Mouse (Mus musculus): ENCODE data around the gene Clcnkb.

- no peak for TF ChIP-seq TAL1 (IDR thresholded peaks at IDR 0.05; ENCODE audit: low read length)
- no peak for TF ChIP-seq EP300 (IDR thresholded peaks at IDR 0.05; ENCODE audit: low read depth in 1 of 2, low read length in 2 of 2)
- TF ChIP-seq UBTF (IDR thresholded peaks at IDR 0.05; ENCODE audit: borderline replicate concordance, insufficient read depth, low read depth, low read length), result no peak
- TF ChIP-seq CHD1 (IDR thresholded peaks at IDR 0.05; ENCODE audit: low read depth, low read length), result no peak
- no peak for TF ChIP-seq ZKSCAN1 (IDR thresholded peaks at IDR 0.05; ENCODE audit: low read depth, low read length)
- no peak for TF ChIP-seq SMC3 (IDR thresholded peaks at IDR 0.05; ENCODE audit: low read depth, low read length)
- no peak for TF ChIP-seq SIN3A (IDR thresholded peaks at IDR 0.05; ENCODE audit: low read length)
These were observed 7.0 kb upstream of the Clcnkb start for GRCm38 (mm10) chr4:141422841-141423240.
